In genomic region chr17:57011236-57012141, GRCm38 (mm10) we compare ENCODE assay signal across 8 mouse cellular contexts. TPM values are rescaled to one million over a fixed set of nuclear protein-coding genes. Genes with fewer than 3 reads are reported as not detected.
DNase-seq lines count a peak whose midpoint lies in the region; ATAC-seq lines count a peak whose summit lies in the region.

Gene Gtf2f1 (minus strand): TSS chr17:57011288.
Gene Gm17949 (plus strand): TSS chr17:57011469.

- H3K27me3 ChIP-seq in heart, embryonic 13.5 days (replicated peaks), result no peaks in the 10 kb centered on the region
- no peaks in the 10 kb centered on the region for H3K27me3 ChIP-seq in liver, embryonic 12.5 days (replicated peaks)
- H3K27me3 ChIP-seq in stomach, embryonic 15.5 days (replicated peaks), result no peaks in the 10 kb centered on the region

- under 1% methylated on average over 51 of the region's 51 CpGs for WGBS in heart, embryonic 13.5 days
- WGBS in liver, embryonic 12.5 days (ENCODE audit: insufficient replicate concordance), result 1% methylated on average over 51 of the region's 51 CpGs
- WGBS in stomach, embryonic 15.5 days, result under 1% methylated on average over 51 of the region's 51 CpGs

- H3K36me3 ChIP-seq in heart, embryonic 13.5 days, result peaks cover 31% of the 10 kb centered on the region
- H3K36me3 ChIP-seq in liver, embryonic 12.5 days, result peaks cover 34% of the 10 kb centered on the region
- H3K36me3 ChIP-seq in stomach, embryonic 15.5 days, result peaks cover 18% of the 10 kb centered on the region

- H3K9ac ChIP-seq in heart, embryonic 13.5 days, result peak within 1 kb of the TSS; percentile 83
- peak within 1 kb of the TSS; percentile 88 for H3K9ac ChIP-seq in liver, embryonic 12.5 days
- H3K9ac ChIP-seq in stomach, embryonic 15.5 days, result peak within 1 kb of the TSS; percentile 70

- H3K4me3 ChIP-seq in brown adipose tissue, adult 24 weeks (ENCODE audit: insufficient read depth, low read depth, low read length), result peak within 1 kb of the TSS; percentile 84
- H3K4me3 ChIP-seq in heart, embryonic 13.5 days, result peak within 1 kb of the TSS; percentile 74
- H3K4me3 ChIP-seq in liver, embryonic 12.5 days, result peak within 1 kb of the TSS; percentile 89
- H3K4me3 ChIP-seq in stomach, embryonic 15.5 days (replicated peaks), result peak within 1 kb of the TSS; percentile 70

- peak within 1 kb of the TSS; percentile 63 for H3K27ac ChIP-seq in brown adipose tissue, adult 24 weeks (replicated peaks; ENCODE audit: low read depth, low read length)
- H3K27ac ChIP-seq in heart, embryonic 13.5 days (replicated peaks), result peak within 1 kb of the TSS; percentile 85
- peak within 1 kb of the TSS; percentile 90 for H3K27ac ChIP-seq in liver, embryonic 12.5 days
- peak within 1 kb of the TSS; percentile 94 for H3K27ac ChIP-seq in stomach, embryonic 15.5 days

- H3K4me2 ChIP-seq in heart, embryonic 13.5 days, result peak within 1 kb of the TSS; percentile 75
- H3K4me2 ChIP-seq in liver, embryonic 12.5 days, result peak within 1 kb of the TSS; percentile 80
- H3K4me2 ChIP-seq in stomach, embryonic 15.5 days, result peak within 1 kb of the TSS; percentile 84

- peak; percentile 99 for DNase-seq in CD4-positive, CD25-positive, alpha-beta regulatory T cell, adult 2 months (ENCODE audit: low read depth, low spot score)
- DNase-seq in fat pad, adult 2 months (ENCODE audit: extremely low read depth, low read depth, low spot score), result peak; percentile 70
- DNase-seq in kidney, postnatal 10 days, result peak; percentile 97
- peak; percentile 90 to 91 for DNase-seq in natural killer cell, adult 2 months (ENCODE audit: low spot score in 2 of 2)

- H3K4me1 ChIP-seq in brown adipose tissue, adult 24 weeks (ENCODE audit: control insufficient read depth, insufficient read depth, insufficient read length, low read length), result no peaks in the 10 kb centered on the region
- peaks cover 20% of the 10 kb centered on the region for H3K4me1 ChIP-seq in heart, embryonic 13.5 days
- H3K4me1 ChIP-seq in liver, embryonic 12.5 days, result peaks cover 55% of the 10 kb centered on the region
- peaks cover 6% of the 10 kb centered on the region; the same call in 1 of the 2 replicates for H3K4me1 ChIP-seq in stomach, embryonic 15.5 days

- peak; percentile 88 for ATAC-seq in heart, embryonic 13.5 days (ENCODE audit: extremely low read depth, insufficient number of reproducible peaks, low FRiP score, low TSS enrichment)
- ATAC-seq in liver, embryonic 12.5 days, result peak; percentile 85
- peak; percentile 89 for ATAC-seq in stomach, embryonic 15.5 days (ENCODE audit: insufficient read depth, low FRiP score, low read depth)

- H3K9me3 ChIP-seq in heart, embryonic 13.5 days, result no peaks in the 10 kb centered on the region
- no peaks in the 10 kb centered on the region for H3K9me3 ChIP-seq in liver, embryonic 12.5 days (replicated peaks)
- H3K9me3 ChIP-seq in stomach, embryonic 15.5 days, result no peaks in the 10 kb centered on the region

RNA-seq across cellular contexts. Expression of gene Gtf2f1, which starts in this region (rescaled TPM):
- polyA plus RNA-seq in brown adipose tissue, adult 24 weeks (2012; ENCODE audit: insufficient read depth, insufficient read length, missing spikeins), result 29.1 and 29.3 TPM in 2 replicates
- 32.8 and 35.1 TPM in 2 replicates for polyA plus RNA-seq in heart, embryonic 13.5 days (2015; fragmentation: Nextera tagmentation; extraction: Ambion mirVana)
- 76.4 and 78.5 TPM in 2 replicates for polyA plus RNA-seq in liver, embryonic 12.5 days (2016; fragmentation: Nextera tagmentation; extraction: Ambion mirVana)
- 58.2 and 61.1 TPM in 2 replicates for polyA plus RNA-seq in stomach, embryonic 15.5 days (2015; fragmentation: Nextera tagmentation; extraction: Ambion mirVana)

RNA-seq across cellular contexts. Expression of gene Gm17949, which starts in this region (rescaled TPM):
- not detected in 2 replicates for polyA plus RNA-seq in brown adipose tissue, adult 24 weeks (2012; ENCODE audit: insufficient read depth, insufficient read length, missing spikeins)
- 0.37 and 0.48 TPM in 2 replicates for polyA plus RNA-seq in heart, embryonic 13.5 days (2015; fragmentation: Nextera tagmentation; extraction: Ambion mirVana)
- polyA plus RNA-seq in liver, embryonic 12.5 days (2016; fragmentation: Nextera tagmentation; extraction: Ambion mirVana), result 0.11 and 0.33 TPM in 2 replicates
- 0.51 and 0.58 TPM in 2 replicates for polyA plus RNA-seq in stomach, embryonic 15.5 days (2015; fragmentation: Nextera tagmentation; extraction: Ambion mirVana)

Comparison
In these comparisons a context has a peak if more than half of its experiments do, and no peak if none do; other contexts are left out.
1. Peak in every context shown above with its lines: DNase-seq, ATAC-seq, H3K4me3 ChIP-seq and H3K27ac ChIP-seq.